Mouse (Mus musculus) cerebellum, adult 2 months (tissue): Measurements from ENCODE around the gene Mta2.

ENCODE experiments used
- CTCF ChIP-seq: fragments of 200-500 bp; IDR thresholded peaks from 2 replicates; pipeline ENCODE4 v1.5.1; 2011; ENCODE audit warnings: low read depth, mild to moderate bottlenecking, control low read depth, low read length, moderate library complexity, borderline replicate concordance; ENCODE audit not compliant: insufficient read depth
- POLR2A ChIP-seq: fragments of 200-500 bp; IDR thresholded peaks from 2 replicates; pipeline ENCODE4 v1.6.1; 2011; ENCODE audit warnings: low read length, control low read depth, borderline replicate concordance; ENCODE audit not compliant: insufficient read depth

DNA sequence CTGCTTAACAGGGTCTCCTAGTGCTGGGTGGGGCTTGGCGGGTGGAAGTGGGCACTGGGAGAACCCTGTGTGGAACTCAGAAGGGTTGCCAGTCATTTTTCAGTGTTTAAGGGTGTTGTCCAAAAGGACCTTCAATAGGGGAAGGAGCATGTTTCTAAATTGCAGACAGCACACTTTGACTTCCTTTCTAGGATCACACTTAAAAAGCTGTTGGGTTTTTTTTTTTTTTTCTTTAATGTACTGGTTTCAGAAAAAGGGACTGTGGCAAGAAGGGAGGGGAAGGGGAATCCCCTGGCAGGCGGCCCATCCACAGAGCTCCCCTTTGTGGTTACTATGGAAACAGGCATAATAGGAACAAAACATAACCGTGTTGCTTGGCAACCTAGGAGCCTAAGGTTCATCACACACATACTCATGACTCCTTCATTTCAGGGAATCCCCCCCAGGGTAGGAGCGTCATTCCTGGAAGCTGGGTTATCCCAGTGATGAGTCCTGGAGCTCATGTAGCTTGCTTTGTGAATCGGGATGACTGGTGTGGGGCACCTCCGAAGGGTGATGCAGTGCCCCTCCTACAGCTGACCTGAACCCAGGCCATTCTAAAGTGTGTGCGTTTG is 42.7 kb downstream of the Mta2 start:
- TF ChIP-seq POLR2A = no peak
- TF ChIP-seq CTCF = no peak
